Mouse (Mus musculus): Measurements from ENCODE around the gene Jmjd8. TPM values are rescaled to one million over a fixed set of nuclear protein-coding genes. Genes with fewer than 3 reads are reported as not detected.
A peak's percentile ranks its signal among the peaks of the same experiment; 100 is the strongest.
"Not testable (repeated sequence)": the region's sequence is repeated elsewhere in the genome, so short reads cannot be mapped to it uniquely, and the experiment has no call there.

Gene Jmjd8
- polyA plus RNA-seq, 1 experiment from 2014 or later: 21.7 TPM

GRCm38 (mm10) chr17:25794197-25794596 lies 34.5 kb upstream of the Jmjd8 start:
- no peaks in the 10 kb centered on the region for H3K9me3 ChIP-seq (replicated peaks)
- peaks cover 13% of the 10 kb centered on the region for H3K36me3 ChIP-seq
- H3K4me1 ChIP-seq (replicated peaks): peaks cover 49% of the 10 kb centered on the region
- ATAC-seq (ENCODE audit: low read depth): no peak
- 80% methylated on average over 13 of the region's 13 CpGs for WGBS (ENCODE audit: insufficient replicate concordance)
- H3K4me2 ChIP-seq: no peak overlapping the region
- no peak for DNase-seq
- H3K4me3 ChIP-seq (replicated peaks): no peak overlapping the region
- no peak overlapping the region for H3K27ac ChIP-seq
- H3K27me3 ChIP-seq: no peaks in the 10 kb centered on the region
- H3K9ac ChIP-seq: no peak overlapping the region

- no peak overlapping the region for H3K27ac ChIP-seq
- WGBS (ENCODE audit: insufficient replicate concordance): 83% methylated on average over 17 of the region's 17 CpGs
- H3K27me3 ChIP-seq: no peaks in the 10 kb centered on the region
- no peak overlapping the region for H3K4me3 ChIP-seq (replicated peaks)
- ATAC-seq (ENCODE audit: low read depth): no peak
- H3K9me3 ChIP-seq (replicated peaks): no peaks in the 10 kb centered on the region
- peaks cover 49% of the 10 kb centered on the region for H3K4me1 ChIP-seq (replicated peaks)
- DNase-seq: no peak
- peak overlapping the region; percentile 98 for H3K4me2 ChIP-seq
- H3K36me3 ChIP-seq: peaks cover 5% of the 10 kb centered on the region
- no peak overlapping the region for H3K9ac ChIP-seq
Observed at GRCm38 (mm10) chr17:25794998-25795397, 33.7 kb upstream of the Jmjd8 start.

- Histone ChIP-seq H3K9me3 (replicated peaks) (no peaks in the 10 kb centered on the region), H3K9ac (peak within 1 kb of the TSS; percentile 80), H3K27me3 (no peaks in the 10 kb centered on the region), H3K36me3 (peaks cover 1% of the 10 kb centered on the region), H3K4me1 (replicated peaks) (peaks cover 45% of the 10 kb centered on the region), H3K27ac (peak within 1 kb of the TSS; percentile 34), H3K4me2 (peak within 1 kb of the TSS; percentile 98), H3K4me3 (replicated peaks) (peak within 1 kb of the TSS; percentile 83)
- WGBS (ENCODE audit: insufficient replicate concordance): 47% methylated on average over 6 of the region's 6 CpGs
- DNase-seq: no peak
- no peak for ATAC-seq (ENCODE audit: low read depth)
Observed at GRCm38 (mm10) chr17:25795609-25796092, 33.0 kb upstream of the Jmjd8 start, which contains the start of gene AC134908.4. Gene AC134908.4, minus strand, starts transcription at chr17:25795659.

- peak overlapping the region; percentile 98 for H3K4me2 ChIP-seq
- H3K36me3 ChIP-seq: no peaks in the 10 kb centered on the region
- peak overlapping the region; percentile 34 for H3K27ac ChIP-seq
- H3K27me3 ChIP-seq: peaks cover 1% of the 10 kb centered on the region; the same call in 1 of the 2 replicates
- peak overlapping the region; percentile 80 for H3K9ac ChIP-seq
- DNase-seq: no peak
- H3K4me1 ChIP-seq (replicated peaks): peaks cover 38% of the 10 kb centered on the region
- H3K9me3 ChIP-seq (replicated peaks): no peaks in the 10 kb centered on the region
- peak overlapping the region; percentile 83 for H3K4me3 ChIP-seq (replicated peaks)
- 1% methylated on average over 37 of the region's 37 CpGs for WGBS (ENCODE audit: insufficient replicate concordance)
- ATAC-seq (ENCODE audit: low read depth): peak; percentile 3
Observed at GRCm38 (mm10) chr17:25796211-25796771, 32.4 kb upstream of the Jmjd8 start.

- H3K4me1 ChIP-seq (replicated peaks): peaks cover 35% of the 10 kb centered on the region
- H3K9ac ChIP-seq: peak within 1 kb of the TSS; percentile 80
- under 1% methylated on average over 35 of the region's 35 CpGs for WGBS (ENCODE audit: insufficient replicate concordance)
- H3K27me3 ChIP-seq: peaks cover 6% of the 10 kb centered on the region; the same call in 1 of the 2 replicates
- peak within 1 kb of the TSS; percentile 83 for H3K4me3 ChIP-seq (replicated peaks)
- no peaks in the 10 kb centered on the region for H3K36me3 ChIP-seq
- H3K9me3 ChIP-seq (replicated peaks): no peaks in the 10 kb centered on the region
- DNase-seq (peak; percentile 83), ATAC-seq (ENCODE audit: low read depth) (peak; percentile 78)
- peak within 1 kb of the TSS; percentile 34 for H3K27ac ChIP-seq
- H3K4me2 ChIP-seq: peak within 1 kb of the TSS; percentile 98
Observed at GRCm38 (mm10) chr17:25796951-25797369, 31.7 kb upstream of the Jmjd8 start, which contains the start of gene Metrn. Gene Metrn, minus strand, starts transcription at chr17:25797136.

GRCm38 (mm10) chr17:25801029-25801428 lies 27.6 kb upstream of the Jmjd8 start:
- Histone ChIP-seq H3K4me1 (replicated peaks) (peaks cover 12% of the 10 kb centered on the region), H3K4me2 (no peak overlapping the region), H3K27ac (no peak overlapping the region), H3K36me3 (no peaks in the 10 kb centered on the region), H3K9me3 (replicated peaks) (no peaks in the 10 kb centered on the region), H3K4me3 (replicated peaks) (no peak overlapping the region), H3K27me3 (peaks cover 34% of the 10 kb centered on the region), H3K9ac (no peak overlapping the region)
- ATAC-seq (ENCODE audit: low read depth) (no peak), DNase-seq (peak; percentile 62)
- 5% methylated on average over 6 of the region's 6 CpGs for WGBS (ENCODE audit: insufficient replicate concordance)

GRCm38 (mm10) chr17:25802825-25803517 lies 25.7 kb upstream of the Jmjd8 start:
- H3K4me2 ChIP-seq: no peak overlapping the region
- no peaks in the 10 kb centered on the region for H3K36me3 ChIP-seq
- no peaks in the 10 kb centered on the region for H3K4me1 ChIP-seq (replicated peaks)
- H3K9ac ChIP-seq: no peak overlapping the region
- H3K27ac ChIP-seq: no peak overlapping the region
- no peaks in the 10 kb centered on the region for H3K9me3 ChIP-seq (replicated peaks)
- ATAC-seq (ENCODE audit: low read depth): no peak
- 11% methylated on average over 10 of the region's 10 CpGs for WGBS (ENCODE audit: insufficient replicate concordance)
- peaks cover 48% of the 10 kb centered on the region for H3K27me3 ChIP-seq
- no peak for DNase-seq
- no peak overlapping the region for H3K4me3 ChIP-seq (replicated peaks)

- 75% methylated on average over 4 of the region's 4 CpGs for WGBS (ENCODE audit: insufficient replicate concordance)
- Histone ChIP-seq H3K4me1 (replicated peaks) (peaks cover 13% of the 10 kb centered on the region), H3K27ac (no peak overlapping the region), H3K4me3 (replicated peaks) (no peak overlapping the region), H3K4me2 (no peak overlapping the region), H3K9ac (no peak overlapping the region), H3K9me3 (replicated peaks) (no peaks in the 10 kb centered on the region), H3K27me3 (peaks cover 80% of the 10 kb centered on the region), H3K36me3 (no peaks in the 10 kb centered on the region)
- ATAC-seq (ENCODE audit: low read depth) (no peak), DNase-seq (no peak)
Observed at GRCm38 (mm10) chr17:25806507-25806906, 22.2 kb upstream of the Jmjd8 start.

GRCm38 (mm10) chr17:25807452-25807851 lies 21.2 kb upstream of the Jmjd8 start:
- whole genome bisulfite sequencing (ENCODE audit: insufficient replicate concordance): 42% methylated on average over 2 of the region's 2 CpGs
- H3K9ac ChIP-seq; H3K36me3 ChIP-seq; H3K4me2 ChIP-seq; ATAC-seq (ENCODE audit: low read depth); H3K4me3 ChIP-seq (replicated peaks); DNase-seq; H3K27ac ChIP-seq; H3K9me3 ChIP-seq (replicated peaks): not testable (repeated sequence)
- Histone ChIP-seq H3K4me1 (replicated peaks) (peaks cover 13% of the 10 kb centered on the region), H3K27me3 (peaks cover 82% of the 10 kb centered on the region)

- no peak overlapping the region for H3K9ac ChIP-seq
- H3K27me3 ChIP-seq: peaks cover 82% of the 10 kb centered on the region
- ATAC-seq (ENCODE audit: low read depth): no peak
- no peak overlapping the region for H3K4me3 ChIP-seq (replicated peaks)
- WGBS (ENCODE audit: insufficient replicate concordance): 39% methylated on average over 5 of the region's 5 CpGs
- peak overlapping the region; percentile 73; the same call in 1 of the 2 replicates for H3K4me2 ChIP-seq
- peaks cover 13% of the 10 kb centered on the region for H3K4me1 ChIP-seq (replicated peaks)
- no peaks in the 10 kb centered on the region for H3K9me3 ChIP-seq (replicated peaks)
- H3K36me3 ChIP-seq: no peaks in the 10 kb centered on the region
- DNase-seq: no peak
- H3K27ac ChIP-seq: no peak overlapping the region
Observed at GRCm38 (mm10) chr17:25808028-25808427, 20.6 kb upstream of the Jmjd8 start.

- Histone ChIP-seq H3K27me3 (peaks cover 82% of the 10 kb centered on the region), H3K9me3 (replicated peaks) (no peaks in the 10 kb centered on the region), H3K4me2 (peak within 1 kb of the TSS; percentile 73), H3K4me1 (replicated peaks) (peaks cover 13% of the 10 kb centered on the region), H3K4me3 (replicated peaks) (peak within 1 kb of the TSS; percentile 55), H3K27ac (no peak within 1 kb of the TSS), H3K36me3 (no peaks in the 10 kb centered on the region), H3K9ac (peak within 1 kb of the TSS; percentile 36)
- ATAC-seq (ENCODE audit: low read depth) (peak; percentile 53; the same call in 1 of the 2 replicates), DNase-seq (no peak)
- WGBS (ENCODE audit: insufficient replicate concordance): under 1% methylated on average over 96 of the region's 100 CpGs
Observed at GRCm38 (mm10) chr17:25808789-25809605, 19.7 kb upstream of the Jmjd8 start, which contains the start of gene Fbxl16. Gene Fbxl16, plus strand, starts transcription at chr17:25809085.

All from liver, embryonic 13.5 days (tissue).